23 mouse cellular contexts compared by ENCODE assay signal in genomic region chr10:127725136-127725535, GRCm38 (mm10). TPM values are rescaled to one million over a fixed set of nuclear protein-coding genes. Genes with fewer than 3 reads are reported as not detected.
DNase-seq lines count a peak whose midpoint lies in the region; ATAC-seq and TF ChIP-seq lines count a peak whose summit lies in the region.
"Had no signal": no experiment of that assay in that cellular context is flagged by ENCODE, and none has a peak within 500 bp of the region (broad histone marks: within the 10 kb centered on the region; RNA-seq: fewer than 3 reads in every experiment).

No protein-coding gene starts in this region.

- no peak overlapping the region for H3K27ac ChIP-seq in liver, embryonic 14.5 days
- H3K27ac ChIP-seq: embryonic facial prominence, embryonic 13.5 days; forebrain, embryonic 15.5 days; heart, embryonic 13.5 days had no signal

- peak overlapping the region; percentile 32 for H3K4me2 ChIP-seq in liver, embryonic 14.5 days (ENCODE audit: low read depth)
- H3K4me2 ChIP-seq: embryonic facial prominence, embryonic 13.5 days; forebrain, embryonic 15.5 days; heart, embryonic 13.5 days had no signal

- peak overlapping the region; percentile 49 for H3K4me3 ChIP-seq in erythroblast, embryonic 14.5 days (replicated peaks)
- peak overlapping the region in 1 of 2 experiments; percentile 7; a peak in 1 of 4 replicates for H3K4me3 ChIP-seq in liver, embryonic 14.5 days (ENCODE audit: insufficient read depth in 1 of 2, low read depth in 2 of 2, low read length in 2 of 2)
- H3K4me3 ChIP-seq: embryonic facial prominence, embryonic 13.5 days; forebrain, embryonic 15.5 days; heart, embryonic 13.5 days had no signal

- DNase-seq in liver, embryonic 14.5 days (ENCODE audit: low read depth in 3 of 3, low spot score in 3 of 3) = no peak
- no peak for DNase-seq in lung, adult 18-20 months
- DNase-seq: adrenal gland, adult 8-10 months; B cell, adult 2 months; cerebellum, adult 11-12 months; cerebellum, adult 9-10 months; cerebellum, postnatal 25 days; gastrocnemius, postnatal 36 days; heart, postnatal 36 days had no signal

- no peak overlapping the region; the same call in 1 of the 2 replicates for H3K9ac ChIP-seq in liver, embryonic 14.5 days (replicated peaks)
- H3K9ac ChIP-seq: embryonic facial prominence, embryonic 13.5 days; forebrain, embryonic 15.5 days; heart, embryonic 13.5 days had no signal

- no peak for TF ChIP-seq CTCF in liver, embryonic 14.5 days (IDR thresholded peaks at IDR 0.05; ENCODE audit: low read depth)

- WGBS in liver, embryonic 14.5 days (ENCODE audit: insufficient replicate concordance) = 68% methylated on average over 4 of the region's 4 CpGs

- H3K27me3 ChIP-seq in erythroblast, embryonic 14.5 days (ENCODE audit: control insufficient read depth) = peaks cover 45% of the 10 kb centered on the region
- H3K27me3 ChIP-seq in liver, embryonic 14.5 days (ENCODE audit: control insufficient read depth, insufficient read depth, low read length) = peaks cover 17% of the 10 kb centered on the region
- H3K27me3 ChIP-seq: forebrain, embryonic 15.5 days had no signal

- H3K36me3 ChIP-seq in erythroblast, embryonic 14.5 days (ENCODE audit: control insufficient read depth) = peaks cover 15% of the 10 kb centered on the region
- no peaks in the 10 kb centered on the region for H3K36me3 ChIP-seq in liver, embryonic 14.5 days (replicated peaks; ENCODE audit: control insufficient read depth, insufficient read depth, low read depth)
- H3K36me3 ChIP-seq: embryonic facial prominence, embryonic 13.5 days; forebrain, embryonic 15.5 days; G1E; heart, embryonic 13.5 days had no signal

- TF ChIP-seq EP300 in liver, embryonic 14.5 days (IDR thresholded peaks at IDR 0.05; ENCODE audit: low read depth) = no peak

- no peaks in the 10 kb centered on the region for H3K9me3 ChIP-seq in erythroblast, embryonic 14.5 days (ENCODE audit: control insufficient read depth, low read length)
- no peaks in the 10 kb centered on the region for H3K9me3 ChIP-seq in liver, embryonic 14.5 days (ENCODE audit: control insufficient read depth, low read length)
- H3K9me3 ChIP-seq: embryonic facial prominence, embryonic 13.5 days; forebrain, embryonic 15.5 days; G1E; heart, embryonic 13.5 days had no signal

- peaks cover 78% of the 10 kb centered on the region for H3K4me1 ChIP-seq in erythroblast, embryonic 14.5 days (ENCODE audit: control insufficient read depth)
- peaks cover 23 to 34% of the 10 kb centered on the region in 2 experiments for H3K4me1 ChIP-seq in liver, embryonic 14.5 days (replicated peaks; ENCODE audit: control insufficient read depth in 2 of 2, insufficient read depth in 2 of 2, low read length in 1 of 2)

- no peak for ATAC-seq in erythroblast, adult 5-6 weeks (replicated peaks; ENCODE audit: low FRiP score, poor library complexity, severe bottlenecking)
- ATAC-seq in erythroid progenitor cell, adult 5-6 weeks (replicated peaks; ENCODE audit: low FRiP score, poor library complexity, severe bottlenecking) = 0 out of 2 replicates have a peak, but pooled peaks have one; percentile 32
- peak; percentile 69 for ATAC-seq in liver, embryonic 14.5 days (ENCODE audit: insufficient read depth)
- ATAC-seq in megakaryocyte-erythroid progenitor cell, adult 5-6 weeks (replicated peaks; ENCODE audit: low FRiP score, low TSS enrichment, poor library complexity, severe bottlenecking) = peak; percentile 53
- ATAC-seq in cerebellum, adult (ENCODE audit: insufficient number of reproducible peaks, low FRiP score, low TSS enrichment) = no peak
- ATAC-seq: CD4-positive, CD25-positive, alpha-beta regulatory T cell, adult 4 months; forebrain, embryonic 15.5 days had no signal

RNA-seq across cellular contexts. Expression of gene Tac2, which starts 0.9 kb away (rescaled TPM):
- polyA plus RNA-seq in erythroblast, embryonic 14.5 days (2012) = 7.2 and 9.6 TPM in 2 replicates
- total RNA-seq in erythroblast, adult 5-6 weeks (2015; ENCODE audit: low replicate concordance) = 6.9 and 8.3 TPM in 2 replicates
- total RNA-seq in erythroblast, adult 5-6 weeks (2017; ENCODE audit: low replicate concordance) = 3.3 and 4.5 TPM in 2 replicates
- 51.1 and 56.6 TPM in 2 replicates for total RNA-seq in erythroid progenitor cell, adult 5-6 weeks (2015; ENCODE audit: low replicate concordance)
- total RNA-seq in erythroid progenitor cell, adult 5-6 weeks (2017; ENCODE audit: low replicate concordance) = 20.4 and 22.6 TPM in 2 replicates
- 20.7 and 27.9 TPM in 2 replicates for polyA plus RNA-seq in liver, embryonic 14.5 days (2012; rRNA removed)
- 26.8 and 31.3 TPM in 2 replicates for polyA plus RNA-seq in liver, embryonic 14.5 days (2014; fragmentation: Nextera tagmentation; extraction: Ambion mirVana)
- total RNA-seq in megakaryocyte-erythroid progenitor cell, adult 5-6 weeks (2014; fragmentation: Nextera tagmentation) = 3.5 and 9.5 TPM in 2 replicates
- total RNA-seq in megakaryocyte-erythroid progenitor cell, adult 5-6 weeks (2017) = 0.91 and 2.3 TPM in 2 replicates
- total RNA-seq: adrenal gland, adult 8-10 months; G1E; gastrocnemius, adult 8-10 months; gastrocnemius, postnatal 36 days; heart, postnatal 36 days had no signal
- polyA plus RNA-seq: CD4-positive, CD25-positive, alpha-beta regulatory T cell, adult 4 months; forebrain, embryonic 11.5 days; G1E; hindbrain, embryonic 11.5 days had no signal

RNA-seq across cellular contexts. Expression of gene Zbtb39, which starts 14.2 kb away (rescaled TPM):
- polyA plus RNA-seq in erythroblast, embryonic 14.5 days (2012) = 0.02 and 0.03 TPM in 2 replicates
- total RNA-seq in erythroblast, adult 5-6 weeks (2015; ENCODE audit: low replicate concordance) = 0.19 and 1.7 TPM in 2 replicates
- 0.28 and 1.3 TPM in 2 replicates for total RNA-seq in erythroblast, adult 5-6 weeks (2017; ENCODE audit: low replicate concordance)
- 0.72 and 2.9 TPM in 2 replicates for total RNA-seq in erythroid progenitor cell, adult 5-6 weeks (2015; ENCODE audit: low replicate concordance)
- total RNA-seq in erythroid progenitor cell, adult 5-6 weeks (2017; ENCODE audit: low replicate concordance) = 1.3 TPM in 1 of 2 replicates, not detected in the other
- 1.9 and 2.1 TPM in 2 replicates for polyA plus RNA-seq in liver, embryonic 14.5 days (2012; rRNA removed)
- 0.72 and 0.83 TPM in 2 replicates for polyA plus RNA-seq in liver, embryonic 14.5 days (2014; fragmentation: Nextera tagmentation; extraction: Ambion mirVana)
- 6.9 and 10.2 TPM in 2 replicates for total RNA-seq in megakaryocyte-erythroid progenitor cell, adult 5-6 weeks (2014; fragmentation: Nextera tagmentation)
- 3.0 and 3.4 TPM in 2 replicates for total RNA-seq in megakaryocyte-erythroid progenitor cell, adult 5-6 weeks (2017)

RNA-seq across cellular contexts. Expression of gene Myo1a, which starts 20.2 kb away (rescaled TPM):
- 0.02 TPM in 1 of 2 replicates, not detected in the other for polyA plus RNA-seq in erythroblast, embryonic 14.5 days (2012)
- 0.42 TPM in 1 of 2 replicates, not detected in the other for total RNA-seq in erythroblast, adult 5-6 weeks (2015; ENCODE audit: low replicate concordance)
- not detected in 2 replicates for total RNA-seq in erythroblast, adult 5-6 weeks (2017; ENCODE audit: low replicate concordance)
- total RNA-seq in erythroid progenitor cell, adult 5-6 weeks (2015; ENCODE audit: low replicate concordance) = 0.84 TPM in 1 of 2 replicates, not detected in the other
- total RNA-seq in erythroid progenitor cell, adult 5-6 weeks (2017; ENCODE audit: low replicate concordance) = 2.3 and 3.5 TPM in 2 replicates
- polyA plus RNA-seq in liver, embryonic 14.5 days (2012; rRNA removed) = 0.25 and 0.30 TPM in 2 replicates
- polyA plus RNA-seq in liver, embryonic 14.5 days (2014; fragmentation: Nextera tagmentation; extraction: Ambion mirVana) = 0.06 and 0.19 TPM in 2 replicates
- total RNA-seq in megakaryocyte-erythroid progenitor cell, adult 5-6 weeks (2014; fragmentation: Nextera tagmentation) = 0.79 and 1.4 TPM in 2 replicates
- not detected in 2 replicates for total RNA-seq in megakaryocyte-erythroid progenitor cell, adult 5-6 weeks (2017)
- total RNA-seq: gastrocnemius, adult 8-10 months; heart, postnatal 36 days had no signal
- polyA plus RNA-seq: CD4-positive, CD25-positive, alpha-beta regulatory T cell, adult 4 months had no signal

RNA-seq across cellular contexts. Expression of gene Gpr182, which starts 26.4 kb away (rescaled TPM):
- 0.12 and 0.19 TPM in 2 replicates for polyA plus RNA-seq in erythroblast, embryonic 14.5 days (2012)
- total RNA-seq in erythroblast, adult 5-6 weeks (2015; ENCODE audit: low replicate concordance) = not detected in 2 replicates
- total RNA-seq in erythroblast, adult 5-6 weeks (2017; ENCODE audit: low replicate concordance) = 0.14 and 0.77 TPM in 2 replicates
- not detected in 2 replicates for total RNA-seq in erythroid progenitor cell, adult 5-6 weeks (2015; ENCODE audit: low replicate concordance)
- not detected in 2 replicates for total RNA-seq in erythroid progenitor cell, adult 5-6 weeks (2017; ENCODE audit: low replicate concordance)
- 9.1 and 11.5 TPM in 2 replicates for polyA plus RNA-seq in liver, embryonic 14.5 days (2012; rRNA removed)
- 3.7 and 4.3 TPM in 2 replicates for polyA plus RNA-seq in liver, embryonic 14.5 days (2014; fragmentation: Nextera tagmentation; extraction: Ambion mirVana)
- not detected in 2 replicates for total RNA-seq in megakaryocyte-erythroid progenitor cell, adult 5-6 weeks (2014; fragmentation: Nextera tagmentation)
- total RNA-seq in megakaryocyte-erythroid progenitor cell, adult 5-6 weeks (2017) = not detected in 2 replicates
- total RNA-seq: G1E had no signal
- polyA plus RNA-seq: G1E had no signal

RNA-seq across cellular contexts. Expression of gene Rdh1, which starts 34.4 kb away (rescaled TPM):
- polyA plus RNA-seq in erythroblast, embryonic 14.5 days (2012) = not detected in 2 replicates
- total RNA-seq in erythroblast, adult 5-6 weeks (2015; ENCODE audit: low replicate concordance) = not detected in 2 replicates
- 0.14 TPM in 1 of 2 replicates, not detected in the other for total RNA-seq in erythroblast, adult 5-6 weeks (2017; ENCODE audit: low replicate concordance)
- total RNA-seq in erythroid progenitor cell, adult 5-6 weeks (2015; ENCODE audit: low replicate concordance) = not detected in 2 replicates
- total RNA-seq in erythroid progenitor cell, adult 5-6 weeks (2017; ENCODE audit: low replicate concordance) = not detected in 2 replicates
- polyA plus RNA-seq in liver, embryonic 14.5 days (2012; rRNA removed) = 0.15 and 0.18 TPM in 2 replicates
- 0.09 and 0.17 TPM in 2 replicates for polyA plus RNA-seq in liver, embryonic 14.5 days (2014; fragmentation: Nextera tagmentation; extraction: Ambion mirVana)
- 0.24 TPM in 1 of 2 replicates, not detected in the other for total RNA-seq in megakaryocyte-erythroid progenitor cell, adult 5-6 weeks (2014; fragmentation: Nextera tagmentation)
- total RNA-seq in megakaryocyte-erythroid progenitor cell, adult 5-6 weeks (2017) = 0.05 TPM in 1 of 2 replicates, not detected in the other
- polyA plus RNA-seq: forebrain, embryonic 11.5 days; forebrain, embryonic 15.5 days; G1E; heart, embryonic 13.5 days; heart, postnatal 0 days had no signal

Comparison
In these comparisons a context has a peak if more than half of its experiments do, and no peak if none do; other contexts are left out.
1. ATAC-seq: peak in erythroid progenitor cell, adult 5-6 weeks (single experiment), liver, embryonic 14.5 days (single experiment) and megakaryocyte-erythroid progenitor cell, adult 5-6 weeks (single experiment); none in erythroblast, adult 5-6 weeks (single experiment) and cerebellum, adult (single experiment).